Mouse (Mus musculus) hindbrain, embryonic 15.5 days (tissue): ENCODE results near the gene Keg1. TPM values are rescaled to one million over a fixed set of nuclear protein-coding genes. Genes with fewer than 3 reads are reported as not detected.
"Not testable (repeated sequence)": the region's sequence is repeated elsewhere in the genome, so short reads cannot be mapped to it uniquely, and the experiment has no call there.

Source experiments
- ATAC-seq: fragments of 200-750 bp; cut with Nextera tagmentation; 2 replicates; pipeline ENCODE4 v1.8.0; 2017; ENCODE audit warnings: low read depth, moderate number of reproducible peaks, moderate TSS enrichment; ENCODE audit not compliant: low FRiP score
- H3K27ac ChIP-seq: fragments of 300-500 bp; sonication (generic); replicated peaks from 2 replicates; pipeline ENCODE4 v1.5.1; 2015; ENCODE audit warnings: mild to moderate bottlenecking, inconsistent platforms
- H3K27me3 ChIP-seq: fragments of 300-500 bp; sonication (generic); 2 replicates; pipeline ENCODE4 v1.6.1; 2015; ENCODE audit warnings: control low read depth, inconsistent platforms
- H3K36me3 ChIP-seq: fragments of 300-500 bp; sonication (generic); 2 replicates; pipeline ENCODE4 v1.6.1; 2015; ENCODE audit warnings: control low read depth, inconsistent platforms
- H3K4me1 ChIP-seq: fragments of 300-500 bp; sonication (generic); replicated peaks from 2 replicates; pipeline ENCODE4 v1.6.1; 2015; ENCODE audit warnings: control low read depth, inconsistent platforms
- H3K4me2 ChIP-seq: fragments of 300-500 bp; sonication (generic); 2 replicates; pipeline ENCODE4 v1.6.1; 2015; ENCODE audit warnings: moderate library complexity, mild to moderate bottlenecking, inconsistent platforms
- H3K4me3 ChIP-seq: fragments of 300-500 bp; sonication (generic); 2 replicates; pipeline ENCODE4 v1.5.1; 2015; ENCODE audit warnings: mild to moderate bottlenecking, inconsistent platforms
- H3K9ac ChIP-seq: fragments of 300-500 bp; sonication (generic); 2 replicates; pipeline ENCODE4 v1.6.1; 2015; ENCODE audit warnings: inconsistent platforms
- H3K9me3 ChIP-seq: fragments of 300-500 bp; sonication (generic); 2 replicates; pipeline ENCODE4 v1.6.1; 2016; ENCODE audit warnings: control low read depth, inconsistent platforms
- WGBS: fragments of 180-500 bp; shearing (Covaris S2); methylation state at CpG from one replicate; pipeline ENCODE4 v1.1.7; 2015; 5-methylcytosine and 5-hydroxymethylcytosine counted together
- polyA plus RNA-seq: library from polyadenylated mRNA; unstranded; fragments of >200 nt; fragmentation: Nextera tagmentation; extraction: Ambion mirVana; gene quantifications from 2 replicates; pipeline ENCODE4 v1.2.1, GENCODE M21; 2015

The Keg1 gene
- polyA plus RNA-seq, result not detected in 2 replicates

DNA sequence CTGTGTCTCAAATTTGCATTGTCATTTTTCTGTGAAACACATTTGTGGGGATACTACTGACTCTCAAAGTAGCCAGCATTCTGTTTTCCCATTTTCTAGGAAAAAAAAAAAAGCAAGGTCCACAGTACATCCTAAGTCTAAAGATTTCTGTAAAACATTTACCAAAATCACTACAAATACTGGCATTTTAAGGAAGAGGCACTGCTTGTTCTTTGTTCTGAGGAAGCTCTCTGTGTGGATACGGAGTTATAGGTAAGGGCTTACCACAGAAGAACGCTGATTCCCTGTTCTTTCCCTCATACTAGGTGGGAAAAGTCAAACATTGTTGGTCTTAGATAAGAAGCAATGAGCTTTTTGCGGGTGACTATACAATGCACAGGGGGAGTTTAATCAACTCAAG, at the start of gene Keg1:
TSS of gene Keg1 (plus strand) at position 197 of the 400 bp plus-strand sequence.
- H3K9me3 ChIP-seq, result no peaks in the 10 kb centered on the region
- 84% methylated on average over 3 of the region's 3 CpGs for WGBS
- no peak within 1 kb of the TSS for H3K9ac ChIP-seq
- ATAC-seq, result no peak
- no peak within 1 kb of the TSS for H3K4me2 ChIP-seq
- H3K4me1 ChIP-seq, result no peaks in the 10 kb centered on the region
- no peak within 1 kb of the TSS for H3K4me3 ChIP-seq
- no peaks in the 10 kb centered on the region for H3K27me3 ChIP-seq
- no peak within 1 kb of the TSS for H3K27ac ChIP-seq
- no peaks in the 10 kb centered on the region for H3K36me3 ChIP-seq

DNA sequence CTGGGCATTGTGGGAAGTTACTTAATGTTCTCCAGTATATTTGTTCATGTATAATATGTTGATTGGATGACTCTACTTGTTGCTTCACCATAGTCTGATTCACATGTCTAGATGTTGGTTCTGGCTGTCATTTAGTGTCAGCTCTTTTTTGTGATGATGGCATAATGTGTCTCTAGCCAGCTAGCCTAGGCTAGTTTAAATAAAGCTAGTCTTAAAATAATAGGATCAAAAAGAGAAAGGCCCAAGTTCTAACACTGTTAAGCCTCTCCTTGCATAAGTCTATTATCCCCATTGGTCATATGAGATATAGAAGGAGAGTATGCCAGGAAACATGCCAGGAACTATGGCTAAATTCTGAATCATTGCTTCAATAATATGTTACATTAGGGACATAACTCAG, 46.1 kb upstream of the Keg1 start:
- Histone ChIP-seq H3K4me3 (no peak overlapping the region), H3K4me1 (no peaks in the 10 kb centered on the region), H3K36me3 (no peaks in the 10 kb centered on the region), H3K27ac (no peak overlapping the region), H3K4me2 (no peak overlapping the region), H3K9ac (no peak overlapping the region), H3K9me3 (no peaks in the 10 kb centered on the region), H3K27me3 (no peaks in the 10 kb centered on the region)
- no peak for ATAC-seq

DNA sequence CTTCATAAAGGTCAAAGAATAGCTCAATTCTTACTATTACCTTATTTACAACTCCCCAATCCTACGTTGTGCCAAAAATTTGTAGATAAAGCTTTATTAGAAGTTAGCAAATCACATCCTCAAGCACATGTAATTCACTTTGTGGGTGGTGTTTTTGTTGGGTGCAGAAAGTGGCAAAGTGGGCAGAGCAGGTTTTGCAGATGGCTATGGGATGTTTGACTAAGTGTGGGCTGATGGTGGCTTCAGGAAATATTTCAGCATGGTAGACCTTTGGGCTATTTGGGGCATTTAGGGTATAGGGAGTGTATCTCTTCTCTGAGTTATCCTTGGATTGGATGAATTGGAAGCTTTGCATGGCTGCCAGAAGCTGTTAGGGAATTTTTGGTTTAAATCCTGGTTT, 29.4 kb upstream of the Keg1 start:
- H3K9me3 ChIP-seq, result peaks cover 5% of the 10 kb centered on the region; the same call in 1 of the 2 replicates
- H3K36me3 ChIP-seq, result no peaks in the 10 kb centered on the region
- no peaks in the 10 kb centered on the region for H3K4me1 ChIP-seq
- ATAC-seq, result no peak
- H3K27me3 ChIP-seq, result no peaks in the 10 kb centered on the region
- WGBS, result 79% methylated on average over 1 of the region's 1 CpGs
- no peak overlapping the region for H3K9ac ChIP-seq
- no peak overlapping the region for H3K4me3 ChIP-seq
- no peak overlapping the region for H3K27ac ChIP-seq
- H3K4me2 ChIP-seq, result no peak overlapping the region

DNA sequence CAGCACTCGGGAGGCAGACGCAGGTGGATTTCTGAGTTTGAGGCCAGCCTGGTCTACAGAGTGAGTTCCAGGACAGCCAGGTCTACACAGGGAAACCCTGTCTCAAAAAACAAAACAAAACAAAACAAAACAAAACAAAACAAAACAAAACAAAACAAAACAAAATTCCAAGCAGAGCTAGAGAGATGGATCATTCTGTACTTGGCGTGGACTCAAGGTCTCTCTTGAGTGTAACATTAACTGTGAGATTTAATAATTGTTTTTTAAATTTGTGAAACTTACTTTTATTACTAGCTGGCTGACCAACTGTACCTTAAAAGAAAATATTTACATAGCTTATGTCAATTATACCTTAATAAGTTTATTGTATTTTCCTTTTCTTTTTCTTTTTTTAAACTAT, 27.0 kb upstream of the Keg1 start:
- H3K4me1 ChIP-seq, H3K27ac ChIP-seq, H3K36me3 ChIP-seq, ATAC-seq, H3K9ac ChIP-seq, H3K4me3 ChIP-seq, H3K9me3 ChIP-seq, H3K4me2 ChIP-seq, H3K27me3 ChIP-seq: not testable (repeated sequence)
- 97% methylated on average over 3 of the region's 3 CpGs for WGBS

DNA sequence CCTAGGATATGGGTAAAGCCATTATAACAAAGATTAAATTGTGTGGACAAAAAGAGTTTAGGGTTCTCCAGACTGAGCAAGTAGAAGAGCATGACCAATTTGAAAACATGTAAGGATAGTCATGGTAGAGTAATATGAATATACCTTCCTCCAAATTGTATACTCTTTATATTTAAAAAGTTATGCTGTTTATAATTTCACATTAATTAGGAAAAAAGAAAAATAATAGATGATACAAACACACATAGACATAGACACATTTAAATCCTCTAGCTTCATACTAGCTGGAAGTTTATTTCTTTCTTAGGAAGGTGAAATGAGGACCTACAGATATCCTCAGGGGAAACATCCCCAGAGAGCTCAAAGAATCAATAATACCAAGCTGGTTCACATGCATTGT, 25.4 kb upstream of the Keg1 start, which contains the start of gene Olfr1442:
TSS of gene Olfr1442 (plus strand) at position 301 of the 400 bp plus-strand sequence.
- H3K36me3 ChIP-seq, result no peaks in the 10 kb centered on the region
- no peak within 1 kb of the TSS for H3K4me3 ChIP-seq
- H3K4me2 ChIP-seq, result no peak within 1 kb of the TSS
- no peak within 1 kb of the TSS for H3K27ac ChIP-seq
- no peak within 1 kb of the TSS for H3K9ac ChIP-seq
- H3K9me3 ChIP-seq, result no peaks in the 10 kb centered on the region
- no peaks in the 10 kb centered on the region for H3K27me3 ChIP-seq
- no peak for ATAC-seq
- no peaks in the 10 kb centered on the region for H3K4me1 ChIP-seq

DNA sequence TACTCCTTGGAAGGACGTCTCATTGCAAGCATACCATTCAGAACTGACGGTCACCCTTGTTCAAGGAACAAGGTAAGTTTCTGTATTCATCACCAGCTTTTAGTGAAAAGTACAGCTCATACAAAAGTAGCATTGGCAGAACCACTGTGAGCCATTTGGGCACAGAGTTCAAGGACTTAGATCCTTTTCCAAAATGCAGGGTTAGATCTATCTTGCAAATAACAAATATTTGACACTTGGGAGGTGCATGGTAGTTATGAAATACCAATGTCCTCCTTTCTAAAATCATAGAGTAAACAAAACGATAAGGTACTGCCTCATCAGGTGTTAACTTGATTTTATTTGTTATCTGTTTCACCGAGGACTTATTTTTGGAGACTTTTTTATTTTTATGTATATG, 24.5 kb upstream of the Keg1 start:
- H3K4me1 ChIP-seq, result no peaks in the 10 kb centered on the region
- no peaks in the 10 kb centered on the region for H3K9me3 ChIP-seq
- H3K27ac ChIP-seq, result no peak overlapping the region
- H3K27me3 ChIP-seq, result no peaks in the 10 kb centered on the region
- no peak overlapping the region for H3K9ac ChIP-seq
- H3K4me3 ChIP-seq, result no peak overlapping the region
- ATAC-seq, result no peak
- no peak overlapping the region for H3K4me2 ChIP-seq
- no peaks in the 10 kb centered on the region for H3K36me3 ChIP-seq
- WGBS, result 88% methylated on average over 4 of the region's 4 CpGs

DNA sequence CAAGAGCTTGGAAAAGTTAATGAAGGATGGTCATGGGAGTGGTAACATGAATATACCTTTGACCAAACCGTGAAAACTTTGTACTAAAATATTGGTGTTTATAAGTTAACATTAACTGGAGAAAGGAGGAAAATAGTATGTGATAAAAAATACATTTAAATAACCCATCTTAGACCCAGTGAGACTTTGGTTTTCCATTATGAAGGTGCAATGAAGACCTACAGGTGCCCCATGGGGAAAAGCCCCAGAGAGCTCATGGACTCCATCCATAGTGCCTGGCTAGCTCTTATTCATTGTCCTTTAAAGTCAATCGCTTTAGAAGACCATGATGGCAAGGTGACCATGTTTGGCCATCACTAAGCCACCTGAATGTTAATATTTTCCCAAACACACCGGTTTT, 17.8 kb upstream of the Keg1 start, which contains the start of gene Olfr1443:
TSS of gene Olfr1443 (plus strand) at position 301 of the 400 bp plus-strand sequence.
- no peak for ATAC-seq
- H3K4me2 ChIP-seq, result no peak within 1 kb of the TSS
- no peak within 1 kb of the TSS for H3K9ac ChIP-seq
- H3K27ac ChIP-seq, result no peak within 1 kb of the TSS
- WGBS, result 71% methylated on average over 3 of the region's 3 CpGs
- H3K9me3 ChIP-seq, result no peaks in the 10 kb centered on the region
- H3K4me3 ChIP-seq, result no peak within 1 kb of the TSS
- no peaks in the 10 kb centered on the region for H3K4me1 ChIP-seq
- H3K36me3 ChIP-seq, result no peaks in the 10 kb centered on the region
- no peaks in the 10 kb centered on the region for H3K27me3 ChIP-seq

DNA sequence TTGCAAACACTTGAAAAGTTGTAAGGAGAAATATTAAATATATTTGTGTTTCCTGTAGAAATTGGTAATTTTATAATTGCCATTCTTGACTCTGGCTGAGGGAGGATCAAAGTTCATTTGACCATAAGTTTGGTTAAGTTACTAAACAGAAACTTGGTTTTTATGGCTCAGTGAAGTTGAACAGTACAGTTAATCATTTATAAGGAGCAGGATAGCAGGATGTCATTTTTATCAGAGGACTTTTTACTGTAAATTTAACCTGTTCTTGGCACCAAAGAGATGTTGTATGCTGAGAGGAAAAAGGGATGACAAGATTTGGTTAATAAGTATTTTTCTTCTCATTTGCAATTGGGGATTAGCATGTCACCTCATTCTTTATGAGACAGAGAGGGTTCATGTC, 10.9 kb upstream of the Keg1 start:
- Histone ChIP-seq H3K9ac (no peak overlapping the region), H3K4me3 (no peak overlapping the region), H3K36me3 (no peaks in the 10 kb centered on the region), H3K4me2 (no peak overlapping the region), H3K9me3 (no peaks in the 10 kb centered on the region), H3K27ac (no peak overlapping the region), H3K27me3 (no peaks in the 10 kb centered on the region), H3K4me1 (no peaks in the 10 kb centered on the region)
- no peak for ATAC-seq

DNA sequence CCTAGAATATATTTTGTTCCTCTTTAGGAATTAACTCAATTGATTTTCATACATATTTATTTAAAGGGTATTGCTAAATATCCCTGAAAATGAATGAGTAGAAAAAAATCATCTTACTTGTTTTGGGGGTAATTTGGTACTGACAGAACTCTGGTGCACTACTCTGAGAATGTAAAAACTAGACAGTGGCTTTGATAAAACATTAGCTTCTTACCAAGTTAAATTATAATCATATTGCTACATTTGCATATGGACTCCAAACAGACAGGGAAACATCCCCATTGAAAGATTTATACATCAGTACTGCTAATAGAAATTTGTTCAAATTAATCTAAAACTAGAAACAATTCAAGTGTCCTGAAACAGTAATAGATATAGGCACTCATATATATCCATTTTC, 10.4 kb upstream of the Keg1 start:
- H3K27ac ChIP-seq, result no peak overlapping the region
- no peak overlapping the region for H3K4me2 ChIP-seq
- H3K36me3 ChIP-seq, result no peaks in the 10 kb centered on the region
- H3K27me3 ChIP-seq, result no peaks in the 10 kb centered on the region
- no peak overlapping the region for H3K9ac ChIP-seq
- H3K9me3 ChIP-seq, result no peaks in the 10 kb centered on the region
- no peak for ATAC-seq
- H3K4me1 ChIP-seq, result no peaks in the 10 kb centered on the region
- H3K4me3 ChIP-seq, result no peak overlapping the region

DNA sequence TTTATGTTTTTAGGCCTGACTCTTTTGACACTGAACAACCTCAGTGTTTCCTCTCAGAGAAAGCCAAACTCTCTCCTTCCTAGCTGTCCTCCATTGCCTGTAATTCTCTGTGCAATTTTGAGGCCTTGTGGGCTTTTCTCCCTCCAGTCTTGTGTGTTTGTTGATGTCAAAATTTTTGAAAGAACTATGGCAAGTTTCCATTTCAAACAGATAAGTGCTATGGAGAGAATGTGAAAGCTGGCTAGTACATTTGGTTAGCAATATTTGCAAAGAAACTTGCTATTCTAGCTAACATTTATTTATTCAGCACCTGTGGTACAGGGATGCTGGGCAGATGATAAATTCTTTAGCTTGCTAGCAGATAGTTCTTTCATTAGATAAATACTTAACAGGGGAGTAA, 635 bp downstream of the Keg1 start:
- no peaks in the 10 kb centered on the region for H3K4me1 ChIP-seq
- H3K9ac ChIP-seq, result no peak overlapping the region
- no peak overlapping the region for H3K4me3 ChIP-seq
- H3K36me3 ChIP-seq, result no peaks in the 10 kb centered on the region
- no peak overlapping the region for H3K4me2 ChIP-seq
- ATAC-seq, result no peak
- H3K9me3 ChIP-seq, result no peaks in the 10 kb centered on the region
- no peaks in the 10 kb centered on the region for H3K27me3 ChIP-seq
- H3K27ac ChIP-seq, result no peak overlapping the region

DNA sequence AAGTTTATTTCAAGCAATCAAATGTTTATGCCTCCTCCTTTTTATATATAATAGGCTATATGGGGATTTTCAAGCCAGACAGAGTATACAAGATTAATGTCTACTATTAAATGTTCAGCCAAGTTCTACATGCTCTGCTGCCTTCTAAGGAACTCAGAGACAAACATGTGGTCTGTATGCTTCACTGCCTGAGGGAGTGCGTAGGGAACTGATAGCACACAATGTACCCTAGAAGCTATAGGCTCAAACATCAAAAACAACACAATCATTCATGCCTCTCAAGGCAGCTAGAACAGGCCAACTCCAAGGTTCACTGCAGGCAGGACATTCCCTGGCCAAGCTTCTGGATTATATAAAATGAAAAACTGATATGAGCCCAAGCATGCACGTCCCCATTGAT, 12.9 kb downstream of the Keg1 start:
- Histone ChIP-seq H3K36me3 (no peaks in the 10 kb centered on the region), H3K4me3 (no peak overlapping the region), H3K9me3 (no peaks in the 10 kb centered on the region), H3K9ac (no peak overlapping the region), H3K4me2 (no peak overlapping the region), H3K4me1 (no peaks in the 10 kb centered on the region), H3K27ac (no peak overlapping the region), H3K27me3 (no peaks in the 10 kb centered on the region)
- ATAC-seq, result no peak
- 85% methylated on average over 2 of the region's 2 CpGs for WGBS

DNA sequence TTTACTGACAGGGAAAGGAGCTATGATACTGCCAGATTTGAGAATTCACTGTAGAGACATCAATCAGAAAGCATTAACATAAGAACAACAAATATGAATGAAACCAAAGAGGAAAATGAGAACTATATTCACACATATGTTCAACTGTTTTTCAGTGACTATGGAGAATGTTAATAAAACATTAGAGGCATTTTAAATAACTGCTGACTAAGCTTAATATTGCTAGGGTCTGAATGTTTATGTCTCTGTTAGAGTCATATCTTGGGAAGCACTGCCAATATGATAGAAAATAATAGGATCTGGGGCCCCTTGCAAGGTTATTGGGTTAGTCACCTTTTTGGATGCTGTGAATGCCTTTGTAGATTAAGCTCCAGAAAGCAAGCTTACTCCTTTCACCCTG, 13.4 kb downstream of the Keg1 start:
- Histone ChIP-seq H3K4me1 (no peaks in the 10 kb centered on the region), H3K27me3 (no peaks in the 10 kb centered on the region), H3K4me2 (no peak overlapping the region), H3K9ac (no peak overlapping the region), H3K9me3 (no peaks in the 10 kb centered on the region), H3K4me3 (no peak overlapping the region), H3K36me3 (no peaks in the 10 kb centered on the region), H3K27ac (no peak overlapping the region)
- ATAC-seq, result no peak

DNA sequence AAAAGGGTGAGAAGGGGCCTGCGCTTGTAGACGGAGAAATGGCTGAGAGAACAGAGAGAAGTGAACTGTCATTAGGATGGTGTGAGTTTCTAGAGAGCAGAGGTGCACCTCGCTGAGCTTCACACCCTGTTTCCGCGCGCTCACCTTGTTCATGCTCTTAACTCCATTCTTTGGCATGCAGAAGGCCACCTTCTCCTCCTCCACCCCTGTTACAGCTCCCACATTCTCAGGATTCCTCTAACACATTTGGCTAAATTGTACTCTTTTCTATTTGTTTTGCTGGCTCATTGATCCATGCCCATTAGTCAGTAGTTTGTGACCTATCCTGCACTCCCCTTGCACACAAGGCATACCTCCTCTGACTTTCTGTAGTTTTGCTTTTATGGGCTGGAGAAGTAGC, 23.6 kb downstream of the Keg1 start:
- H3K4me1 ChIP-seq, result no peaks in the 10 kb centered on the region
- H3K36me3 ChIP-seq, result no peaks in the 10 kb centered on the region
- no peak overlapping the region for H3K9ac ChIP-seq
- no peak overlapping the region for H3K27ac ChIP-seq
- no peaks in the 10 kb centered on the region for H3K27me3 ChIP-seq
- WGBS, result 86% methylated on average over 6 of the region's 6 CpGs
- H3K4me2 ChIP-seq, result no peak overlapping the region
- ATAC-seq, result no peak
- H3K9me3 ChIP-seq, result no peaks in the 10 kb centered on the region
- H3K4me3 ChIP-seq, result no peak overlapping the region
